Mouse (Mus musculus) neutrophil, adult 5-6 weeks (primary cell): ENCODE measurements around the gene Serpini1. TPM values are rescaled to one million over a fixed set of nuclear protein-coding genes. Genes with fewer than 3 reads are reported as not detected.
"Not testable (repeated sequence)": the region's sequence is repeated elsewhere in the genome, so short reads cannot be mapped to it uniquely, and the experiment has no call there.

Experiments
- ATAC-seq: fragments of 151-379, 151-347 bp; 2 replicates; pipeline ENCODE4 v1.8.0; 2017; ENCODE audit warnings: mild to moderate bottlenecking, moderate TSS enrichment; ENCODE audit not compliant: insufficient number of reproducible peaks, poor library complexity, low FRiP score, severe bottlenecking; ENCODE audit errors: extremely low read depth
- total RNA-seq: library from RNA; stranded (forward); fragments of 200-1000 nt; gene quantifications from 2 replicates; pipeline ENCODE4 v1.2.3, GENCODE M21; 2017

Gene Serpini1
- total RNA-seq, 1 experiment from 2014 or later: 11.9 TPM

GRCm38 (mm10) chr3:75630988-75631615, 73.8 kb downstream of the Serpini1 start:
- peak; percentile 55; the same call in 1 of the 2 replicates for ATAC-seq

- no peak for ATAC-seq
These were observed 75.9 kb downstream of the Serpini1 start for GRCm38 (mm10) chr3:75633221-75633620.

GRCm38 (mm10) chr3:75633635-75634034, 76.3 kb downstream of the Serpini1 start:
- ATAC-seq: peak; percentile 85

GRCm38 (mm10) chr3:75635648-75636047, 78.3 kb downstream of the Serpini1 start:
- no peak for ATAC-seq

- no peak for ATAC-seq
These were observed 82.2 kb downstream of the Serpini1 start for GRCm38 (mm10) chr3:75639546-75639945.

GRCm38 (mm10) chr3:75647542-75647941, 90.2 kb downstream of the Serpini1 start:
- no peak for ATAC-seq

GRCm38 (mm10) chr3:75648226-75648625, 90.9 kb downstream of the Serpini1 start:
- no peak for ATAC-seq

GRCm38 (mm10) chr3:75650416-75651154, 93.2 kb downstream of the Serpini1 start:
- ATAC-seq: not testable (repeated sequence)

GRCm38 (mm10) chr3:75651603-75652115, 94.3 kb downstream of the Serpini1 start:
- ATAC-seq: no peak

- not testable (repeated sequence) for ATAC-seq
These were observed 96.6 kb downstream of the Serpini1 start for GRCm38 (mm10) chr3:75653901-75654300.

GRCm38 (mm10) chr3:75655578-75656344, 98.4 kb downstream of the Serpini1 start:
- peak; percentile 85 for ATAC-seq

- ATAC-seq: peak; percentile 66; the same call in 1 of the 2 replicates
These were observed 109.6 kb downstream of the Serpini1 start for GRCm38 (mm10) chr3:75666962-75667361.

GRCm38 (mm10) chr3:75670425-75670824, 113.1 kb downstream of the Serpini1 start:
- ATAC-seq: no peak

GRCm38 (mm10) chr3:75682881-75683280, 125.5 kb downstream of the Serpini1 start:
- no peak for ATAC-seq

- no peak for ATAC-seq
These were observed 129.4 kb downstream of the Serpini1 start for GRCm38 (mm10) chr3:75686775-75687174.

GRCm38 (mm10) chr3:75687187-75687825, 130.0 kb downstream of the Serpini1 start:
- ATAC-seq: no peak

- ATAC-seq: no peak
These were observed 133.0 kb downstream of the Serpini1 start for GRCm38 (mm10) chr3:75690321-75690720.

- no peak for ATAC-seq
These were observed 134.7 kb downstream of the Serpini1 start for GRCm38 (mm10) chr3:75692088-75692487.
